Mouse (Mus musculus): ENCODE data around the gene Zfp980.
"Not testable (repeated sequence)": the region's sequence is repeated elsewhere in the genome, so short reads cannot be mapped to it uniquely, and the experiment has no call there.

DNA sequence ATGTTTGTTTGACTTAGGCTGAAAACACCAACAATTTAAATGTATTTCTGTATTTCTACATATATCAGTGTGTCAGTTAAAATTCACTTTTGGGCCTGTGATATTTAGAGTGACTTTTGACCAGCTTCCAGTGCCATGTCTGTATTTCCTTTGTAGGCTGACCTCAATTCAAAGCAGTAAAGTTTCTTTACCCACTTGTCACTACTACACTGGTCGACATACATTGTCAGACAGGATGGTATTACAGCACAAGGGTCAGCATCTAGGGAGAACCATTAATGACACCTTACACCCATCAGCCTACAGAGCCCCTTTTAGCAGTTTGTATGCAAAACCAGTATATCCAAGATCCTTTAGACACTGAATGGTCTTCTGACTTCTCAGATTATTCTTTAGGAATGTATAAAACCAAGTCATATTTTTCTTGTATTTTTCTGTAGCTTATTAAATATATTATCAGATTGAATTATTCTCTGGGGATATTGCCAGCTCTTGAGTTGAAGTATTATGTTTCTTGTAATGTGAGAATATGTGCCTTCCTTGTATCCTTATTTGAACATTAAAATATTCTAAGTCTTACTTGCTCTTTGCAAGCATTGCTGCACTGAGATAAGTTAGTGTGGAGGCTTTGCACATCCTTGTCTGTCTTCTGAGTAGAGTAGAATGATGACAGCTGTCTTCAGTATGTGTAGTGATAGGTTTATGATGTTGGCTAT lies 10.3 kb downstream of the Zfp980 start:
- not testable (repeated sequence) for TF ChIP-seq CTCF (IDR thresholded peaks at IDR 0.05; ENCODE audit: borderline replicate concordance, insufficient read depth, low read depth, low read length); POLR2A (IDR thresholded peaks at IDR 0.05; ENCODE audit: borderline replicate concordance, insufficient read depth, low read length)

Measured in cerebellum, adult 2 months (tissue).